Comparison of ENCODE assay signal across 9 mouse cellular contexts in the genomic region with DNA sequence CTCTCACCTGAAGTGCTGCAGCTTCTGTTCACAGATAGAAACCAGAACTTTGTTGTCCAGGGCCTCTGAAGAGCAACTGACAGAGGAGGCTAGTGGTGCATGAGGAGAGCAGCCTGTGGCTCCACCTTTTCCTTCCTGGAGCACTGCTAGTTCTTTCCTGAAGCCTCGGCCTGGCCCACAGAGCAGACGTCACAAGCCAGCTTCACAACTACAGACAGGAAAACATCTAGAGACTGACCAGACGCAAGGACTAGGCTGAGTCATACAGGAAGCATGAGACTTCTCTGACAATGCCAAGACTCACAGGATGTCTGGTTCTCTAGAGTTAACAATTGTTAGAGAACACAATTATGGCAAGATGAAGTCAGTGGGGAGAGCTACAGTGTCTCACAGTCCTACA. TPM values are rescaled to one million over a fixed set of nuclear protein-coding genes. Genes with fewer than 3 reads are reported as not detected.
DNase-seq lines count a peak whose midpoint lies in the region; ATAC-seq lines count a peak whose summit lies in the region.
"Had no signal": no experiment of that assay in that cellular context is flagged by ENCODE, and none has a peak within 500 bp of the region (broad histone marks: within the 10 kb centered on the region; RNA-seq: fewer than 3 reads in every experiment).

TSS of gene Ctla2b (minus strand) at position 120 of the 400 bp plus-strand sequence.

- H3K27ac ChIP-seq in liver, embryonic 11.5 days (ENCODE audit: low read depth, low read length) = peak within 1 kb of the TSS; percentile 34; the same call in 1 of the 2 replicates
- H3K27ac ChIP-seq: midbrain, embryonic 12.5 days had no signal

- no peaks in the 10 kb centered on the region for H3K9me3 ChIP-seq in liver, embryonic 11.5 days (ENCODE audit: control insufficient read depth, low read length)

- H3K4me1 ChIP-seq in liver, embryonic 11.5 days (replicated peaks; ENCODE audit: control insufficient read depth, insufficient read depth, low read length) = no peaks in the 10 kb centered on the region
- H3K4me1 ChIP-seq: midbrain, embryonic 12.5 days had no signal

- no peaks in the 10 kb centered on the region for H3K36me3 ChIP-seq in liver, embryonic 11.5 days (ENCODE audit: control insufficient read depth, insufficient read depth, low read length)
- H3K36me3 ChIP-seq: midbrain, embryonic 12.5 days had no signal

- peak; percentile 87 for ATAC-seq in liver, embryonic 11.5 days (replicated peaks; ENCODE audit: low FRiP score)
- no peak for ATAC-seq in erythroid progenitor cell, adult 5-6 weeks (replicated peaks; ENCODE audit: low FRiP score, poor library complexity, severe bottlenecking)

- intact Hi-C loops in heart, postnatal 10 days (cut with DNase I) = loop anchor here (1.0 kb wide), 2 partner anchors 39 to 48 kb away; partner anchors contain the start of genes Ctla2a and Gm49391

- H3K4me3 ChIP-seq in liver, embryonic 11.5 days (ENCODE audit: low read depth, low read length) = no peak within 1 kb of the TSS
- H3K4me3 ChIP-seq: midbrain, embryonic 12.5 days had no signal

- no peak within 1 kb of the TSS for H3K9ac ChIP-seq in liver, embryonic 11.5 days (ENCODE audit: low read depth, low read length)
- H3K9ac ChIP-seq: midbrain, embryonic 12.5 days had no signal

- no peak within 1 kb of the TSS for H3K4me2 ChIP-seq in liver, embryonic 11.5 days
- H3K4me2 ChIP-seq: midbrain, embryonic 12.5 days had no signal

- no peaks in the 10 kb centered on the region for H3K27me3 ChIP-seq in liver, embryonic 11.5 days (replicated peaks; ENCODE audit: control insufficient read depth, insufficient read depth, low read length)
- H3K27me3 ChIP-seq: midbrain, embryonic 12.5 days had no signal

- WGBS in liver, embryonic 11.5 days = 34% methylated on average over 3 of the region's 3 CpGs

- DNase-seq in thymus, adult 18-20 months = peak; percentile 3 to 7
- DNase-seq in thymus, postnatal 10 days (ENCODE audit: low spot score in 2 of 2) = no peak
- DNase-seq in c-Kit-positive CD71-positive TER-119-positive erythroid progenitor cells, embryonic 14.5 days (ENCODE audit: low spot score) = peak; percentile 6
- peak; percentile 71 for DNase-seq in heart, postnatal 10 days
- no peak for DNase-seq in liver, embryonic 11.5 days (ENCODE audit: low spot score)
- peak; percentile 58 for DNase-seq in skeletal muscle tissue, adult 2 months (ENCODE audit: low read depth, low spot score)
- DNase-seq in cerebellum, adult 18-20 months = no peak

RNA-seq across cellular contexts. Expression of gene Ctla2b, which starts in this region (rescaled TPM):
- total RNA-seq in heart, postnatal 10 days (2021) = 10 to 100 TPM in 1 of 2 experiments, 1 to 10 TPM in 1; 9.0 to 10.4 TPM
- polyA plus RNA-seq in liver, embryonic 11.5 days (2014; fragmentation: Nextera tagmentation; extraction: Ambion mirVana) = 7.2 and 7.8 TPM in 2 replicates
- 2.5 and 10.1 TPM in 2 replicates for total RNA-seq in erythroid progenitor cell, adult 5-6 weeks (2015; ENCODE audit: low replicate concordance)
- 0.90 TPM in 1 of 2 replicates, not detected in the other for total RNA-seq in erythroid progenitor cell, adult 5-6 weeks (2017; ENCODE audit: low replicate concordance)

Comparison
In these comparisons a context has a peak if more than half of its experiments do, and no peak if none do; other contexts are left out.
1. DNase-seq: peak in thymus, adult 18-20 months (2 of 2), c-Kit-positive CD71-positive TER-119-positive erythroid progenitor cells, embryonic 14.5 days (single experiment), heart, postnatal 10 days (2 of 2) and skeletal muscle tissue, adult 2 months (single experiment); none in thymus, postnatal 10 days (0 of 2), liver, embryonic 11.5 days (single experiment) and cerebellum, adult 18-20 months (0 of 2).